In the genomic region with DNA sequence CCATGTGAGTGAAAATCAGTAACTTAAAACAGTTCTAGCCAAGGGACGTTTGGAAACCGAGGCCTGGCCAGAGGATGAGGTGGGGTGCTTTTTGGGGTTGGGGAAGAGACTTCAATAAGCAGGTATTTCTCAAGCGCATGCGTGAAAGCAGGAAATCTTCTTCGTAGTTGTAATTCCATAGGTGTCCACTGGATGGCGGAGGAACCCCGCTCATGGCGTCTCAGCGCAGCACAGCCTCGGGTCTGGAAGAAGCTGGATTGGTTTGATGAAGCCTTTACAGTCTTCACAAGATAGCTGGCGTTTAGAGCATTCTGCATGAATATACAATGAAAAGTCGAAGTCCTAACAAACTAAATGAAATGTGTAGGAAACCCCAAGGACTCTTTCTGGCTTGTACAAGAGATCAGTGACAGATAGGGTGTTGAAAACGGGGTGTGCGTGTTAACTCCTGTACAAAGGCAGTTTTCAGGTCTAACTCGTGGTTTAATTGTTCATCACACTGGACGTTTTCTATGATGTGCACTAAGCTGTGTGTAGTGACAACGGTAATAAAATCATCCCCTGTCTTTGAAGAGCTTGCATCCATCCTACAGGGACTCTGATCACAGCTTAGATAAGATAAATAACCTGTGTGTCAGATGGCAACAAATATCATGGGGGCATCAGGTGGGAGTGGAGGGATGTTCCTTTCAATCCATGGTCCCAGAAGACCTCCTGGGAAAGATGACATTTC, we compare ENCODE assay signal across 8 mouse cellular contexts.
DNase-seq lines count a peak whose midpoint lies in the region; ATAC-seq and TF ChIP-seq lines count a peak whose summit lies in the region.

No protein-coding gene starts in this region.

- no peak overlapping the region for H3K27ac ChIP-seq in heart, embryonic 12.5 days (ENCODE audit: poor library complexity, severe bottlenecking)
- no peak overlapping the region for H3K27ac ChIP-seq in cortical plate, adult 2 months (ENCODE audit: insufficient read depth, low read length)
- H3K27ac ChIP-seq in midbrain, postnatal 0 days (ENCODE audit: low read depth, low read length) = no peak overlapping the region

- H3K27me3 ChIP-seq in heart, embryonic 12.5 days (replicated peaks) = no peaks in the 10 kb centered on the region
- no peaks in the 10 kb centered on the region for H3K27me3 ChIP-seq in midbrain, postnatal 0 days (ENCODE audit: insufficient read depth, low read length)

- TF ChIP-seq POLR2A in cortical plate, adult 2 months (IDR thresholded peaks at IDR 0.05; ENCODE audit: extremely low read depth, insufficient read depth, low read length) = no peak

- peak; percentile 99 for TF ChIP-seq CTCF in cortical plate, adult 2 months (IDR thresholded peaks at IDR 0.05; ENCODE audit: extremely low read depth, insufficient read depth, low read length)
- TF ChIP-seq CTCF in midbrain, postnatal 0 days (IDR thresholded peaks at IDR 0.05) = peak; percentile 98

- no peak for ATAC-seq in heart, embryonic 12.5 days (ENCODE audit: insufficient number of reproducible peaks, low FRiP score)
- peak; percentile 79 for ATAC-seq in midbrain, postnatal 0 days (ENCODE audit: low FRiP score)

- no peak overlapping the region; the same call in 1 of the 2 replicates for H3K4me2 ChIP-seq in heart, embryonic 12.5 days
- H3K4me2 ChIP-seq in midbrain, postnatal 0 days (ENCODE audit: low read depth, low read length, poor library complexity, severe bottlenecking) = 0 out of 2 replicates have a peak overlapping the region, but pooled peaks have one; percentile 5

- no peaks in the 10 kb centered on the region for H3K36me3 ChIP-seq in heart, embryonic 12.5 days
- no peaks in the 10 kb centered on the region for H3K36me3 ChIP-seq in midbrain, postnatal 0 days (ENCODE audit: insufficient read depth, low read length)

- H3K4me1 ChIP-seq in heart, embryonic 12.5 days (replicated peaks) = peaks cover 10% of the 10 kb centered on the region; the same call in 1 of the 2 replicates
- H3K4me1 ChIP-seq in cortical plate, adult 2 months (ENCODE audit: control insufficient read depth, insufficient read depth, low read length) = no peaks in the 10 kb centered on the region
- H3K4me1 ChIP-seq in midbrain, postnatal 0 days (ENCODE audit: insufficient read depth, low read length) = no peaks in the 10 kb centered on the region

- H3K9me3 ChIP-seq in heart, embryonic 12.5 days (replicated peaks) = no peaks in the 10 kb centered on the region
- no peaks in the 10 kb centered on the region for H3K9me3 ChIP-seq in midbrain, postnatal 0 days (ENCODE audit: low read length)

- WGBS in heart, embryonic 12.5 days = 16% methylated on average over 17 of the region's 17 CpGs
- 10% methylated on average over 17 of the region's 17 CpGs for WGBS in midbrain, postnatal 0 days

- no peak overlapping the region for H3K4me3 ChIP-seq in heart, embryonic 12.5 days
- no peak overlapping the region for H3K4me3 ChIP-seq in cortical plate, adult 2 months (ENCODE audit: insufficient read depth, low read length)
- no peak overlapping the region for H3K4me3 ChIP-seq in midbrain, postnatal 0 days (ENCODE audit: low read depth, low read length)

- peak; percentile 80 to 88 for DNase-seq in heart, adult 18-20 months
- peak; percentile 47 for DNase-seq in gastrocnemius, postnatal 25 days
- DNase-seq in kidney, adult 18-20 months = peak; percentile 74
- DNase-seq in left cerebral cortex, postnatal 4 days = peak; percentile 75
- peak; percentile 92 for DNase-seq in midbrain, postnatal 0 days (ENCODE audit: low spot score)
- peak; percentile 37 to 68 for DNase-seq in spleen, postnatal 10 days (ENCODE audit: low spot score in 2 of 2)

- H3K9ac ChIP-seq in heart, embryonic 12.5 days = no peak overlapping the region
- no peak overlapping the region for H3K9ac ChIP-seq in midbrain, postnatal 0 days (replicated peaks; ENCODE audit: low read length, poor library complexity, severe bottlenecking)

- intact Hi-C loops in left cerebral cortex, postnatal 4 days (cut with DNase I) = loop anchor here (2.0 kb wide), 2 partner anchors 716 to 916 kb away; partner anchors contain the start of gene Scg2
